Mouse (Mus musculus) limb, embryonic 12.5 days (tissue): Measurements from ENCODE around the gene Clybl. TPM values are rescaled to one million over a fixed set of nuclear protein-coding genes. Genes with fewer than 3 reads are reported as not detected.

Source experiments
- ATAC-seq: fragments of 200-750 bp; cut with Nextera tagmentation; 2 replicates; pipeline ENCODE4 v1.8.0; 2017; ENCODE audit warnings: low read depth, moderate TSS enrichment; ENCODE audit not compliant: insufficient number of reproducible peaks, insufficient read depth, low FRiP score, low TSS enrichment
- H3K27ac ChIP-seq: fragments of 300-500 bp; sonication (generic); 2 replicates; pipeline ENCODE4 v1.5.1; 2016; ENCODE audit warnings: mild to moderate bottlenecking, moderate library complexity
- H3K27me3 ChIP-seq: fragments of 300-500 bp; sonication (generic); 2 replicates; pipeline ENCODE4 v1.6.1; 2016; ENCODE audit warnings: mild to moderate bottlenecking, moderate library complexity
- H3K36me3 ChIP-seq: fragments of 300-500 bp; sonication (generic); 2 replicates; pipeline ENCODE4 v1.6.1; 2016; ENCODE audit warnings: mild to moderate bottlenecking, moderate library complexity
- H3K4me1 ChIP-seq: fragments of 300-500 bp; sonication (generic); replicated peaks from 2 replicates; pipeline ENCODE4 v1.6.1; 2016
- H3K4me2 ChIP-seq: fragments of 300-500 bp; sonication (generic); 2 replicates; pipeline ENCODE4 v1.6.1; 2016; ENCODE audit warnings: mild to moderate bottlenecking, moderate library complexity
- H3K4me3 ChIP-seq: fragments of 300-500 bp; sonication (generic); replicated peaks from 2 replicates; pipeline ENCODE4 v1.5.1; 2016; ENCODE audit warnings: mild to moderate bottlenecking
- H3K9ac ChIP-seq: fragments of 300-500 bp; sonication (generic); replicated peaks from 2 replicates; pipeline ENCODE4 v1.6.1; 2016; ENCODE audit warnings: mild to moderate bottlenecking, moderate library complexity
- H3K9me3 ChIP-seq: fragments of 300-500 bp; sonication (generic); 2 replicates; pipeline ENCODE4 v1.6.1; 2016; ENCODE audit warnings: mild to moderate bottlenecking, moderate library complexity
- WGBS: fragments of 180-500 bp; shearing (Covaris S2); methylation state at CpG from one replicate; pipeline ENCODE4 v1.1.7; 2016; 5-methylcytosine and 5-hydroxymethylcytosine counted together
- polyA plus RNA-seq: library from polyadenylated mRNA; unstranded; fragments of >200 nt; fragmentation: Nextera tagmentation; extraction: Ambion mirVana; gene quantifications from 2 replicates; pipeline ENCODE4 v1.2.1, GENCODE M21; 2016

The Clybl gene
- polyA plus RNA-seq, 1 experiment from 2014 or later, result 16.8 TPM

DNA sequence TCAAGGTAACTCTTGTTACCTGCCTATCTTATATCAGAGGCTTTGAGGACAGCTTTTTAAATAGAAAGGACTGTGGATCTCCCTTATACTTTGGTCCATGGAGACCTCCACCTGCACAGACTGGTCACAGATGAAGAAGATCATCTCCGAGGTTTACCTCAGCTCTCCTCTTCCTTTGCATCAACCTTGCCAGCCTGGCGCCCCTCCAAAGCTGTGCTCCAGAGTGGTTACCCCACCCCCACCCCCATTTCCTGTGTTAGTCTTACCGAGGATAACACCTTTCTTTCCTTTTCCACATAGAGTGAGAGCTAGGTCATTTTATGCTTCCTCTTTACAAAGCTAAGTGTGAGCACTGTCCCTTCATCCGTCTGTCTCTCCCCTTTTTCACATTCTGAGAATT, 209.4 kb downstream of the Clybl start:
- H3K4me1 ChIP-seq, result peaks cover 21% of the 10 kb centered on the region
- no peak overlapping the region for H3K9ac ChIP-seq
- no peaks in the 10 kb centered on the region for H3K36me3 ChIP-seq
- ATAC-seq, result no peak
- no peak overlapping the region for H3K4me3 ChIP-seq
- 38% methylated on average over 4 of the region's 4 CpGs for WGBS
- no peaks in the 10 kb centered on the region for H3K9me3 ChIP-seq
- no peak overlapping the region for H3K27ac ChIP-seq
- H3K27me3 ChIP-seq, result peaks cover 20% of the 10 kb centered on the region
- H3K4me2 ChIP-seq, result no peak overlapping the region

DNA sequence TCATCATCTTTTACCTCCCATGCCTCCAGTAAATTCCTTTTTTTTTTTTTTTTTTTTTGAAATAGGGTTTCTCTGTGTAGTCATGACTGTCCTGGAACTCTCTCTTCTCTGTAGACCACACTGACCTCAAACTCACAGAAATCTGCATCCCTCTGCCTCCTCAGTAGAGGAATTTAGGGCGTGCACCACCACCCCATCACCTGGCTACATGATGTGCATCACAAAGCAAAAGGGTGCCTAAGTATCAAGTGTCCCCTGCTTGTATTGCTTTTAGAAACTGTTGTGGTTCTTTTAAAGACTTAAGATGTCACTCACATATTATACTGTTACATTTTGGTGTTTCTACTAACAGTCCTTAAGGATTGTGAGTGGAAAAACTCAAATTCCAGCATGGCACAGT, 211.6 kb downstream of the Clybl start:
- no peak overlapping the region for H3K9ac ChIP-seq
- peaks cover under 1% of the 10 kb centered on the region; the same call in 1 of the 2 replicates for H3K9me3 ChIP-seq
- no peak for ATAC-seq
- H3K27me3 ChIP-seq, result peaks cover 10% of the 10 kb centered on the region
- WGBS, result 87% methylated on average over 1 of the region's 1 CpGs
- H3K4me3 ChIP-seq, result no peak overlapping the region
- no peaks in the 10 kb centered on the region for H3K36me3 ChIP-seq
- no peak overlapping the region for H3K4me2 ChIP-seq
- H3K4me1 ChIP-seq, result peaks cover 11% of the 10 kb centered on the region; the same call in 1 of the 2 replicates
- no peak overlapping the region for H3K27ac ChIP-seq

DNA sequence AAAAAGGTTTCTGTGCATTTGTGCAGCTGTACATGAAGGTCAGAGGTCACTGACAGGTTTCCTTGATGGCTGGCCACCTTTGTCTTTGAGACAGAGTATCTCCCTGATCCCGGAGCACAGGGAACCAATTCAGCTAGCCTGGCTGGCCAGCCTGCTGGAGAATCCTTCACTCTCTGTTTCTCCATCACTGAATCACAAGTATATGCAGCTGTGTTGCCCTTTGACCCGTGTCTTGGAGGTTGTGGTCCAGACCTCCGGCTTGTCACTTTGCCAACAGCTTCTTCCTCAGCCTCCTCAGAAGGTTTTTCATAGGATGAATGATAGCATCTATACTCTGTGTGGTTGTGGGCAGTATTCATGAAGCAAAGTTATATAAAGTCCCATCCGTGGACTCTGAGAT, 217.2 kb downstream of the Clybl start:
- H3K4me3 ChIP-seq, result no peak overlapping the region
- peaks cover 20% of the 10 kb centered on the region; the same call in 1 of the 2 replicates for H3K4me1 ChIP-seq
- H3K27ac ChIP-seq, result no peak overlapping the region
- peaks cover 2% of the 10 kb centered on the region; the same call in 1 of the 2 replicates for H3K9me3 ChIP-seq
- H3K27me3 ChIP-seq, result peaks cover 5% of the 10 kb centered on the region
- no peaks in the 10 kb centered on the region for H3K36me3 ChIP-seq
- H3K9ac ChIP-seq, result no peak overlapping the region
- H3K4me2 ChIP-seq, result no peak overlapping the region
- 82% methylated on average over 4 of the region's 4 CpGs for WGBS
- no peak for ATAC-seq

DNA sequence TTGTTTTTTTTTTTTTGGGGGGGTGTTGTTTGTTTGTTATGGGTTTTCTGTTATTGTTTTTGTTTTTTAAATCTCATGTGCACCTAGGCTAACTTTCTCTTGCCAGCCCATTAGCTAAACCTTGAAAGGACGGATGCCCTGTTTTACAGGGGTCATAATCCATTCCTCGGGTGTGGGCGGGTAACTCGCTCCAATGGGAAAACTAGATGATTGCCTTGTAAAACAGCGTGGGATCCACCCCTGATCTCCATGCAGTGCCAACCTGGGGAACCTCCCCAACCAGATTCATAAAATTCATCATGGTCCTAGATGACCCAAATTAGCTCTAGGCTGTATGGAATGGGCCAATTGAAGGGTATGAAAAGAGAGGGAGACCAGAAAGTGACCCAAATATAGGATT, 218.4 kb downstream of the Clybl start:
- H3K27me3 ChIP-seq, result peaks cover 15% of the 10 kb centered on the region
- no peak overlapping the region for H3K4me2 ChIP-seq
- H3K36me3 ChIP-seq, result no peaks in the 10 kb centered on the region
- no peak overlapping the region for H3K27ac ChIP-seq
- no peak for ATAC-seq
- peaks cover 24% of the 10 kb centered on the region; the same call in 1 of the 2 replicates for H3K4me1 ChIP-seq
- 36% methylated on average over 5 of the region's 5 CpGs for WGBS
- no peak overlapping the region for H3K4me3 ChIP-seq
- H3K9me3 ChIP-seq, result peaks cover 2% of the 10 kb centered on the region; the same call in 1 of the 2 replicates
- H3K9ac ChIP-seq, result no peak overlapping the region

DNA sequence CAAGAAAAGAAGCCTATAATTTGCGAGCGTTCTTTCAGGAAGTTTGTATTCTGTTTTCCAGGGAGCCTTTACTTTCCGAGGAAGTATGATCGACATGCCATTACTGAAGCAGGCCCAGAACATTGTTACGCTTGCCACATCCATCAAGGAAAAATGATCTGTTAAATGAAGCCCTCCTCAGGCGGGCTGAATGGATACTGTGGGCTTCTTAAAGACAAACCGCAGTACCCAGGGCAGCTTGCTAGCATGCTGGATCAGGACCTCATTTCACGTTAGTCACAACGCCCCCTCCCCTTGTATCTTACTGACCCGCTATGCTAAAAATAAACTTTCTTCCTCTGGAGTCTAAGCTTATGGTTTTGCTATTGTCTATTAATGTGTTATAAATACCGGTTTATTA, 220.4 kb downstream of the Clybl start:
- ATAC-seq, result no peak
- 73% methylated on average over 11 of the region's 11 CpGs for WGBS
- no peak overlapping the region for H3K4me3 ChIP-seq
- H3K27me3 ChIP-seq, result peaks cover 33% of the 10 kb centered on the region
- H3K9ac ChIP-seq, result no peak overlapping the region
- H3K27ac ChIP-seq, result no peak overlapping the region
- H3K36me3 ChIP-seq, result no peaks in the 10 kb centered on the region
- no peak overlapping the region for H3K4me2 ChIP-seq
- peaks cover 39% of the 10 kb centered on the region for H3K4me1 ChIP-seq
- peaks cover 2% of the 10 kb centered on the region; the same call in 1 of the 2 replicates for H3K9me3 ChIP-seq

DNA sequence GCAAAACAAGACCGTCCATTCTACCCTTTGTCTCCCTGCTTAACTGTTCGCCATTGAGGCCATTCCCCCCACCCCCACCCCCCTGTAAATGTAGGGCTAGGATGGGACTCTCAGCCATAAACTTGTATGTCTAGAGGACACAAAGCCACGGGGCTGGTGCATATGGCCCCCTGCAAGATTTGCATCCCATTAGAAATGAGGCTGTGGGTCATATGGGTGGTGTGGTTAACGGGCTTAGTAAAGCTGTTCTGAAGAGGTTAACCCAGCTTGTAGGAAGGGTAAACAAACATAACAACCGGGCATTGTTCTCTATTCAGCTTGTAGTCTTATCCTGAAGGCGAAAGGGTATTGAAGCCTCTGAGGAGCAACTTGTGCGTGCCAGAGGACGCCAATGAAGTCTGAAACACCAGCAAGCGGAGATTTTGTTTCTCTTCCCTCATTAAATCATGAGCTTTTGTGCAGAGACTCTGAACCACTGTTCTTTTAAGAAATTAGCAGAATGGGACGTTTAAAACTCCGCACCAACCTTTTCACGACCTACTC, 221.3 kb downstream of the Clybl start:
- H3K9ac ChIP-seq, result no peak overlapping the region
- WGBS, result 49% methylated on average over 12 of the region's 12 CpGs
- no peak overlapping the region for H3K27ac ChIP-seq
- peaks cover 2% of the 10 kb centered on the region; the same call in 1 of the 2 replicates for H3K9me3 ChIP-seq
- H3K36me3 ChIP-seq, result no peaks in the 10 kb centered on the region
- ATAC-seq, result no peak
- H3K4me3 ChIP-seq, result no peak overlapping the region
- H3K4me2 ChIP-seq, result no peak overlapping the region
- peaks cover 42% of the 10 kb centered on the region for H3K27me3 ChIP-seq
- peaks cover 45% of the 10 kb centered on the region for H3K4me1 ChIP-seq

DNA sequence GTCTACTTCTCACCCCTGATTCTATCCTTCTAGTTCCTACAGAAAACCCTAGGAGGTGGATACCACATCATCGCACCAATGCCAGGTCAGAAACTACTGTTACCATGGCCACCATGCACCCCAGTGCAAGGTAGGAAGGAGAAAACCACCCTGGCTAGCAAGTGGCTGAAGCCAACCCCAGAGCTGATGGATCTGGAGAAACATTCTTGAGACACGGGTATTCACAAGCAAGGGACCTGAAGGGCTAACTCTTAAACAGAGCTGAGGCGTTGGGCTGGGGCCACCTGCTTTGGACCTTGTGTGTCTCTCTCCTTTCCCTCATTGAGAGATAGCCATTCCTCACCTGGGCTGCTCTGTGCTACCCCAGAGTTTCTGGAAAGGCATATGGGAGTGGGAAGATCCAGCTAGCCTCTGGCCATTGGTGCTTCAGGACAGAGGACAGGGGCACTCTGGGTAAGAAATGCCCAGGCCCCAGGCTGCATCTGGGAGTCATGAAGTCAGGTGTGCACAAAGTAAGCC, 222.0 kb downstream of the Clybl start:
- Histone ChIP-seq H3K27ac (no peak overlapping the region), H3K36me3 (no peaks in the 10 kb centered on the region), H3K4me1 (peaks cover 45% of the 10 kb centered on the region), H3K9ac (no peak overlapping the region), H3K27me3 (peaks cover 49% of the 10 kb centered on the region), H3K4me3 (no peak overlapping the region), H3K9me3 (no peaks in the 10 kb centered on the region), H3K4me2 (no peak overlapping the region)
- ATAC-seq, result no peak
- 81% methylated on average over 3 of the region's 3 CpGs for WGBS

DNA sequence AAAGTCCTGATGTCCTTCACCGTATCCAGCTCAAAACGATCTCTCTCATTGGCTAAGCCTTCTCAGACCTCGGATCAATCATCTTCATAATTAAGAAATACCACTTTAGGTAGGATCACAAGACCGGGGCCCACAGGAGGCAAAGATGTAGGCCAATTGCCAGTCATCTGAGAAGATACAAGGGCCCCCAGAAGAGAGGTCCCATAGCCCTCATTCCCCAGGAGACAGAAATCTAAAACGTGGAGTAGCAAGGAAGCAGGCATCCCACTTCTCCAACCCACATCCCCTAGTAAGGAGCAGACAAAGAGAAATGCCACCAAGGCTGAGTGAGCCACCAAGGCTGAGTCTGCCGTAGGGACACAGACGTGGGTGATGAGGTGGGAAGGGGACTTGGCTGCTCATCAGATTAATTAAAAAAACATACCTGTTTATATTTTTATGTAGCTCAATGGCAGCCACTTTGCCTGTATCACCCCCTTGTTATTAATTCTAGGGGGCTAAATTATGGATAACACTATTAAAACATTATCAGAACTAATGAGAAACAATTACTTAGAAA, 223.2 kb downstream of the Clybl start:
- H3K27ac ChIP-seq, result no peak overlapping the region
- no peak overlapping the region for H3K4me3 ChIP-seq
- H3K9me3 ChIP-seq, result no peaks in the 10 kb centered on the region
- H3K4me1 ChIP-seq, result peaks cover 45% of the 10 kb centered on the region
- peaks cover 53% of the 10 kb centered on the region for H3K27me3 ChIP-seq
- H3K4me2 ChIP-seq, result no peak overlapping the region
- no peak for ATAC-seq
- no peaks in the 10 kb centered on the region for H3K36me3 ChIP-seq
- no peak overlapping the region for H3K9ac ChIP-seq
- WGBS, result 81% methylated on average over 7 of the region's 7 CpGs

DNA sequence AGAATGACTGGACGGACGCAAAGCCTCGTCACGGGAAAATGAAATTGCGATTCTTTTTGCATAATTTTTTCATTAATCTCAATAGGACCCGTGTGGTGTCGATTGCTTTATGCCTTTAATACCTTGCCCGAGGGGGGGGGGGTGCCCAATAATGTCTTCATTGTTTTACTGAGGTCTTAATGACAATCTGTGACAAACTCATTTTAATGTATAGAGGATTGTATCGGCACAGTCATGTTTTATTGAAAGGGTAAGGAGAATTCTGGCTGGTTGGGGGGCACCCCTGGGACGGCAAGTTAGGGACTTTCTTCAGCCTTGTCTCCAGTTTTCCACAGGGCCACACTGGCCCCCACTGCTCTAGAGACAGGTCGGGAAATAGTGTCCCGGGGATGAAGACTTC, 223.7 kb downstream of the Clybl start:
- 43% methylated on average over 12 of the region's 12 CpGs for WGBS
- H3K27ac ChIP-seq, result no peak overlapping the region
- H3K36me3 ChIP-seq, result no peaks in the 10 kb centered on the region
- H3K27me3 ChIP-seq, result peaks cover 57% of the 10 kb centered on the region
- no peak overlapping the region for H3K9ac ChIP-seq
- no peak overlapping the region for H3K4me3 ChIP-seq
- H3K4me2 ChIP-seq, result peak overlapping the region; percentile 91; the same call in 1 of the 2 replicates
- ATAC-seq, result no peak
- no peaks in the 10 kb centered on the region for H3K9me3 ChIP-seq
- H3K4me1 ChIP-seq, result peaks cover 41% of the 10 kb centered on the region

DNA sequence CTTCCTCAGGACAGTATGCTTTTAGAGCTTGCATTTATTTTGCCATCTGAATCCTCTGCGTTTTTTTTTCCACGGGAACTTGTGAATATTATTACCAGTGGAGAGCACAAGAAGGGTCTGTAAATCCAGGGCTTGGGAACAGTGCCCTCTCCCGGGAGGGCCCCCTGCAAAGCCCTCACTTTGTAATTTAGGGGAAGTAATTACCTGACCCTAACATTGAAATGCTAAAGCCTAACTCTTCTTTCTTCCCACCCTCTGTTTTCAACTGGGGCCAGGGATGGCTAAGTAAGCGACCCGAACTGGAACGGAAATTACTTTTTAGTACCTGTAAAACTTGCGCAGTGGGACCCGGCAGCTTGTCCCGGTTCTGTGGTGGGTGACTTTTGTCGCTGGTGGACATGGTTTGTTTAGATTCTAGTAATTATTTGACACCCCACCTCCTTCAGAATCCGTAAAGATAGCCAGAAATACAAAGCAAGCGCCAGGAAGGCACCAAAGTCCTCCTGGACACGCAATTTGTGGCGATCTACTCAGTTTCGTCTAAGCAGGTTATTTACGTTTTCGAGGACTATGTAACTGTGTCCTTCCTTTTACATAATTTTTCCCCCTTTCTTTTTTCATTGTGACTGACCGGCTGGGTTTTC, 224.5 kb downstream of the Clybl start:
- no peaks in the 10 kb centered on the region for H3K36me3 ChIP-seq
- no peak for ATAC-seq
- peak overlapping the region; percentile 60; the same call in 1 of the 2 replicates for H3K9ac ChIP-seq
- H3K27me3 ChIP-seq, result peaks cover 60% of the 10 kb centered on the region
- H3K4me3 ChIP-seq, result peak overlapping the region; percentile 43
- H3K4me1 ChIP-seq, result peaks cover 41% of the 10 kb centered on the region
- no peak overlapping the region for H3K27ac ChIP-seq
- H3K9me3 ChIP-seq, result no peaks in the 10 kb centered on the region
- WGBS, result under 1% methylated on average over 18 of the region's 18 CpGs
- peak overlapping the region; percentile 91 for H3K4me2 ChIP-seq

DNA sequence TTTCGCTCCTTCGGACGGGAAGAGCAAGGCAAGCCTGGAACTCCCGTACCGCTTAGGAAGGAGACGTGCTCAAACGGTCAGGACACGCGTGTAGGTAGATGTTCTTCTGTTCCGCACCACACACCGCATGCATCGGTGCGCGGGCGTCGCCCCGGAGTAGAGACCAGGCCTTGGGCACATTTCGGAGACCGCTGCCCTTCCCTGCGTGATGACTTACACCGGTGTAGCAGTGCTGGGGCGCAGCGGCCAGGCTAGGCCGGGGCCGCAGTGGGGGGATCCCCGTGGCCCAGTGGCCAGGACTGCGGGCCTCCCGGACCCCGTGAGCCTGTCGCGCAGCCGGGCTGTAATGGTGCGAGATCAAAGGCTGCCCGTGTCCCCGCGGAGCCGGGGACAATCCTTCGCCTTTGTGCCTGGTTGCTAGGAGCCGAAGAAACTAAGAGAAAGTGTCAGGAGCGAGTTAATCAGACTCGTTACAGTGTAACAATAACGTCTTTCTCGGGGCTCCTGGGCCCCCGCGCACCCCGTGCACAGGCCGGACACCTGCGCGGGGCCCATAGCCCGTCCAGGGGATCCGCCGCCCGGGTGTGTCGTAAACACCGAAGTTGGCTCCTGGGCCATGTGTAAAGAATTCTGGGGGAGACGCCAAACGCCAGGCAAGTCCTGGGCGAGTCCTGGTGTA, 225.2 kb downstream of the Clybl start:
- peak overlapping the region; percentile 91 for H3K4me2 ChIP-seq
- no peaks in the 10 kb centered on the region for H3K9me3 ChIP-seq
- peak overlapping the region; percentile 43 for H3K4me3 ChIP-seq
- peak; percentile 54; the same call in 1 of the 2 replicates for ATAC-seq
- WGBS, result under 1% methylated on average over 58 of the region's 58 CpGs
- peaks cover 60% of the 10 kb centered on the region for H3K27me3 ChIP-seq
- H3K4me1 ChIP-seq, result peaks cover 43% of the 10 kb centered on the region
- peak overlapping the region; percentile 60 for H3K9ac ChIP-seq
- no peaks in the 10 kb centered on the region for H3K36me3 ChIP-seq
- 0 out of 2 replicates have a peak overlapping the region, but pooled peaks have one; percentile 23 for H3K27ac ChIP-seq
